Mouse (Mus musculus) spleen, adult 2 months (tissue): Measurements from ENCODE around the gene Tcfl5. TPM values are rescaled to one million over a fixed set of nuclear protein-coding genes. Genes with fewer than 3 reads are reported as not detected.

Source experiments
- DNase-seq, 2 experiments: peaks; one replicate each; pipeline versions ENCODE4 v3.0.0 to v3.0.0-alpha.2; 2012 to 2021; ENCODE audit warnings: low spot score in 2 of 2, low read depth in 1 of 2
- H3K27ac ChIP-seq: fragments of 200-500 bp; 2 replicates; pipeline ENCODE4 v1.5.1; 2012; ENCODE audit warnings: low read length, inconsistent platforms; ENCODE audit not compliant: insufficient read depth
- H3K27me3 ChIP-seq: fragments of 200-500 bp; 2 replicates; pipeline ENCODE4 v1.6.1; 2012; ENCODE audit warnings: mild to moderate bottlenecking, moderate library complexity, low read length, inconsistent platforms; ENCODE audit not compliant: control insufficient read depth, insufficient read depth
- H3K36me3 ChIP-seq: fragments of 200-500 bp; 2 replicates; pipeline ENCODE4 v1.6.1; 2012; ENCODE audit warnings: mild to moderate bottlenecking, low read length, inconsistent platforms; ENCODE audit not compliant: control insufficient read depth, insufficient read depth
- H3K4me1 ChIP-seq: fragments of 200-500 bp; 2 replicates; pipeline ENCODE4 v1.6.1; 2011; ENCODE audit warnings: inconsistent platforms; ENCODE audit not compliant: control insufficient read depth, insufficient read depth, insufficient read length
- H3K4me3 ChIP-seq: fragments of 200-500 bp; 2 replicates; pipeline ENCODE4 v1.5.1; 2011; ENCODE audit warnings: mild to moderate bottlenecking, inconsistent platforms; ENCODE audit not compliant: insufficient read depth, insufficient read length; ENCODE audit errors: extremely low read depth
- CTCF ChIP-seq: fragments of 200-500 bp; IDR thresholded peaks from 2 replicates; pipeline ENCODE4 v1.5.1; 2011; ENCODE audit warnings: mild to moderate bottlenecking, inconsistent platforms; ENCODE audit not compliant: insufficient read depth, insufficient read length, insufficient replicate concordance; ENCODE audit errors: extremely low read depth
- POLR2A ChIP-seq: fragments of 200-500 bp; IDR thresholded peaks from 2 replicates; pipeline ENCODE4 v1.6.1; 2011; ENCODE audit warnings: low read depth, low read length, inconsistent platforms
- WGBS: fragments of 180-500 bp; shearing (Covaris S2); methylation state at CpG from one replicate; pipeline ENCODE4 v1.1.7; 2018; 5-methylcytosine and 5-hydroxymethylcytosine counted together
- polyA plus RNA-seq: library from polyadenylated mRNA; depleted of rRNA; stranded (reverse); fragments of >200 nt; gene quantifications from 2 replicates; pipeline ENCODE4 v1.2.3, GENCODE M21; 2012

Tcfl5 gene
- polyA plus RNA-seq, 1 experiment, result not detected

GRCm38 (mm10) chr2:180662008-180662407 is 19.5 kb upstream of the Tcfl5 start:
- Histone ChIP-seq H3K4me3 (no peak overlapping the region), H3K4me1 (no peaks in the 10 kb centered on the region), H3K27ac (no peak overlapping the region), H3K36me3 (peaks cover 23% of the 10 kb centered on the region), H3K27me3 (no peaks in the 10 kb centered on the region)
- WGBS, result 92% methylated on average over 4 of the region's 4 CpGs
- no peak for DNase-seq
- TF ChIP-seq CTCF (no peak), POLR2A (no peak)

DNA sequence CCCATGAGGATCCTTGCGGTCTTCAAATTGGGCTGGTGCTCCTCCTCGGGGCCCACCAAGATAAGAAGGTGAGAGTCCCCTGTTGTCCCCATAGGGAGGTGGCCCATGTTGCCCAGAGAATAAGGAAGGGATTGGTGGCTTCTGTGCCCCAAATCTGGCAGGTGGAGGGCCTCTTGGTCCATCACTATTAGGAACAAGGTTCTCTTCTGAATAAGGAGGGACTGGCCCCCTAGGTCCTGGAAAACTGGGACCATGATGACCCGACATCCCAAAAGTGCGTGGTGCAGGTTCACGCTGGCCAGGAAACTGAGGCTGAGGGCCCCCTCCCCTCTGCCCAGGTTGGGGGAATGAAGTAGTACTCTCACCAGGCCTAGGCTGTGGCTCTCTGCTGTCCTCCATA is 18.0 kb upstream of the Tcfl5 start:
- 97% methylated on average over 5 of the region's 5 CpGs for WGBS

DNA sequence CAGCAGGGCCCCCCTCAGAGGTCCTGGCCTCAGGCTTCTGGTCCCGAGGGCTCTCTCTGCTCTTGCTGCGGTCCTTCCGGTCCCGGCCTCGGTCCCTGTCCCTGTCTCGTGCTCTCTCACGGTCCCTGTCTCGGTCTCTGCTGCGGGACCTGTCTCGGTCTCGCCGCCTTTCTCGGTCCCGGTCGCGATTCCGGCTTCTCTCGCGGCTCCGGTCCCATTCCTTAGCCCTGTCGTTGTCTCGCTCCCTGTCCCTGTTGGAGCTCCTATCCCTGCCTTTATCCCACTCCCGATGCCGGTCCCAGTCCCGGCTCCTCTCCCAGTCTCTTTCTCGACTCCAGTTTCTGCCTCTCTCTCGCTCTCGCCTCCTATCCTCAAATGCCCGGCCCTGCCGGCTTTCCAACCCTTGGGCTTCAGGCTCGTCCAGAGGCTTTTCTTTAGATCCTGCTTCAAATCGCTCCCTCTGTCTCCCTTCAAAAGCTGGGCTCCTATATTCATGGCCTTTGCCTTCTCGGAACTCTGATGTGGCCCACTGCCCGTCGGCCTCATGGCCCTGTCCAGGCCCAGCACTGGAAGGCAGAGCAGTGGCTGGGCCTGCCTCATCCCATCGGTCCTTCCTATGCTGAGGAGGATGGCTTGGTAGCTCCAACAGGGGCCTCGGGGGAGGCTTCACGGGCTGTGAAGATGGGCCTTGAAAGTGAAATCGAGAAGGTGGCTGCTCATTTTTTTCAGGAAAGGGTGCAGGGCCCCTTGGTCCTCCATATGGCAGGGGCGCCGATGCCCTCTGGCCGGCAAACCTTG is 17.0 kb upstream of the Tcfl5 start:
- H3K27ac ChIP-seq, result no peak overlapping the region
- H3K4me3 ChIP-seq, result no peak overlapping the region
- H3K4me1 ChIP-seq, result no peaks in the 10 kb centered on the region
- H3K36me3 ChIP-seq, result peaks cover 14% of the 10 kb centered on the region
- TF ChIP-seq POLR2A, result no peak
- no peak for TF ChIP-seq CTCF
- WGBS, result 56% methylated on average over 42 of the region's 42 CpGs
- no peaks in the 10 kb centered on the region for H3K27me3 ChIP-seq
- no peak for DNase-seq

More for the DNA sequence above, 18.0 kb upstream of the Tcfl5 start:
- Histone ChIP-seq H3K36me3 (peaks cover 16% of the 10 kb centered on the region), H3K27me3 (no peaks in the 10 kb centered on the region), H3K4me3 (no peak overlapping the region), H3K4me1 (no peaks in the 10 kb centered on the region), H3K27ac (no peak overlapping the region)
- DNase-seq, result no peak
- TF ChIP-seq POLR2A (no peak), CTCF (no peak)

DNA sequence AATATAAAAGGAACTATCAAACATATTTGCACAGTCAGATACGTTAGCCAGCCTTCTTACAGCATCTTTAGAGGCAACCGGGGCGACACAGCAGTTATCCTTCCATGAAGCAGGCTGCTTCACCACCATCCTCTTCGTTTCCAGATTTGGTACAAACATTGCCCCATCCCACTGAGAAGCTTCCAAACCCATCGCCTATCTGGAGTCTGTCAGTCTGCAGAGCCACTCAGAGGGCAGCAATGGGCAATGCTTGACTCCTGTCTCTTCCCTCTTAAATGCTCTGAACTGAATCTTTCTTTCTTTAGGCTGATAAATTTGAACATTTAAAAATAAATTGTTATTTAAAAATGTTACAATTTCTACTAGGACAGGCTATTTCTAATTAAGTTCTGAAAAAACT is 15.9 kb upstream of the Tcfl5 start:
- peaks cover 14% of the 10 kb centered on the region for H3K36me3 ChIP-seq
- TF ChIP-seq CTCF, result no peak
- no peak for TF ChIP-seq POLR2A
- 94% methylated on average over 5 of the region's 5 CpGs for WGBS
- no peak for DNase-seq
- no peak overlapping the region for H3K4me3 ChIP-seq
- no peaks in the 10 kb centered on the region for H3K4me1 ChIP-seq
- H3K27ac ChIP-seq, result no peak overlapping the region
- H3K27me3 ChIP-seq, result no peaks in the 10 kb centered on the region

GRCm38 (mm10) chr2:180657394-180658013 is 15.0 kb upstream of the Tcfl5 start:
- Histone ChIP-seq H3K27me3 (no peaks in the 10 kb centered on the region), H3K4me1 (no peaks in the 10 kb centered on the region), H3K36me3 (peaks cover 14% of the 10 kb centered on the region), H3K4me3 (no peak overlapping the region), H3K27ac (no peak overlapping the region)
- WGBS, result 83% methylated on average over 4 of the region's 4 CpGs
- no peak for TF ChIP-seq POLR2A
- TF ChIP-seq CTCF, result peak; percentile 69; the same call in 1 of the 2 replicates
- peak; percentile 43 to 60 for DNase-seq

DNA sequence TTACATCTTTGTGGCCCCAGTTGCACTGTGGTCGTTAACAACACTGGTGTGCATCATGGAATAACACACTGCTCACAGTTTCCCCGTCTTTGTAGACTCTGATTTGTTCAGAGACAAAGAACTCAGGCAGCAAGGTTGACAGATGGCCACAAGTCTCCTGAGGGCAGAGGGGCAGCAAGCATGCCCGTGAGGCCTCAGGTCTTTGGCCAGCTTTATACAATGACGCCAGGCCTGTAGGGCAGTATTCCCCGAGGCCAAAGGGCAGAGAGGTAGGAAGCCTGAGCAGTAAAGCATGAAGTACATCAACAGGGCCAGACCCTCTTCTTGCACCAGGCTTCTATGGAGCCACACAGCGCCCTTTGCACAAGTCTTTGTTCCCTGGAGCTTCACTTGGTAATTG is 12.6 kb upstream of the Tcfl5 start:
- no peak for DNase-seq
- 72% methylated on average over 6 of the region's 6 CpGs for WGBS
- H3K27me3 ChIP-seq, result no peaks in the 10 kb centered on the region
- H3K4me1 ChIP-seq, result no peaks in the 10 kb centered on the region
- TF ChIP-seq POLR2A (no peak), CTCF (no peak)
- no peak overlapping the region for H3K4me3 ChIP-seq
- no peak overlapping the region for H3K27ac ChIP-seq
- no peaks in the 10 kb centered on the region for H3K36me3 ChIP-seq

GRCm38 (mm10) chr2:180654666-180655065 is 12.2 kb upstream of the Tcfl5 start:
- Histone ChIP-seq H3K27ac (no peak overlapping the region), H3K27me3 (no peaks in the 10 kb centered on the region), H3K36me3 (no peaks in the 10 kb centered on the region), H3K4me1 (no peaks in the 10 kb centered on the region), H3K4me3 (no peak overlapping the region)
- TF ChIP-seq POLR2A (no peak), CTCF (no peak)
- WGBS, result 83% methylated on average over 7 of the region's 7 CpGs
- no peak for DNase-seq
